Mouse (Mus musculus): Measurements from ENCODE around the gene Aph1a. TPM values are rescaled to one million over a fixed set of nuclear protein-coding genes. Genes with fewer than 3 reads are reported as not detected.
"Not testable (repeated sequence)": the region's sequence is repeated elsewhere in the genome, so short reads cannot be mapped to it uniquely, and the experiment has no call there.

The Aph1a gene
- total RNA-seq (2014; rRNA removed) (36.2 and 43.2 TPM in 2 replicates), polyA plus RNA-seq (2012; rRNA removed) (181 and 255 TPM in 2 replicates)

DNA sequence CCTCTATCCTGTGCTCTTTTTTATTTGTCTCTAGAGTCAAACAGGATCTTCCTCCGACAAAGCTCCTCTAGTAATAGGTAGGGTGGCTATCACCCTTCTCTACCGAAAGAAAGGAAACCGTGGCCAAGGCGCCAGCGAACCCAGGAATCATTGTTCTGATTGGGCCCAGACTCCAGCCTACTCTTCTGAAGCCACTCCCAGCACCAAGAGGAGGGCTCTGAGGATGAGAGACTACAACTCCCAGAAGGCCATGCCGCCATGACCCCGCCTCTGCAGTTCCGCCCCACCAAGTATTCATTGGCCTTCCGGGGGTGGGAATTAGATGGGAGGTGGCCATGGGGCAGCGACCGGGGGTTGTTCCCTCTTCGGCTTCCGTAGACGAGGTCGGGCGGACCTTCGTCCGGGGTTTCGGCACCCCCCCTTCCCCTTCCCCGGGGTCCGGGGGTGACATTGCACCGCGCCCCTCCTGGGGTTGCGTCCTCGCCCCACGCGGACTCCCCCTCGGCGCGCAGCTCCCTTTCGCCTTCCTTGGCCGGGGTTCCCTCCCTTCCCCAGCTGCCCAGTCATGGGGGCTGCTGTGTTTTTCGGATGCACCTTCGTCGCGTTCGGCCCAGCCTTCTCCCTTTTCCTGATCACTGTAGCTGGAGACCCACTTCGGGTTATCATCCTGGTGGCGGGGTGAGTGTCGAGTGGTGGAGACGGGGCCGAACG lies at the start of gene Aph1a:
TSS of gene Aph1a (plus strand) at position 364 of the 711 bp plus-strand sequence.
- H3K4me3 ChIP-seq (ENCODE audit: insufficient read depth, low read depth, low read length): peak within 1 kb of the TSS; percentile 84
- H3K79me2 ChIP-seq (ENCODE audit: control insufficient read depth, insufficient read depth, low read length); H3K36me3 ChIP-seq (ENCODE audit: control insufficient read depth, insufficient read depth, low read length); H3K4me1 ChIP-seq (ENCODE audit: control insufficient read depth, insufficient read depth, low read length); H3K27me3 ChIP-seq (ENCODE audit: control insufficient read depth, insufficient read depth, low read length): not testable (repeated sequence)
- peak within 1 kb of the TSS; percentile 92 for H3K9ac ChIP-seq (ENCODE audit: low read depth, low read length)
- peak within 1 kb of the TSS; percentile 98 for H3K27ac ChIP-seq (replicated peaks; ENCODE audit: insufficient read depth, low read depth, low read length)
- WGBS: under 1% methylated on average over 32 of the region's 43 CpGs
- DNase-seq (ENCODE audit: extremely low read depth, low read depth, low spot score): peak; percentile 96

DNA sequence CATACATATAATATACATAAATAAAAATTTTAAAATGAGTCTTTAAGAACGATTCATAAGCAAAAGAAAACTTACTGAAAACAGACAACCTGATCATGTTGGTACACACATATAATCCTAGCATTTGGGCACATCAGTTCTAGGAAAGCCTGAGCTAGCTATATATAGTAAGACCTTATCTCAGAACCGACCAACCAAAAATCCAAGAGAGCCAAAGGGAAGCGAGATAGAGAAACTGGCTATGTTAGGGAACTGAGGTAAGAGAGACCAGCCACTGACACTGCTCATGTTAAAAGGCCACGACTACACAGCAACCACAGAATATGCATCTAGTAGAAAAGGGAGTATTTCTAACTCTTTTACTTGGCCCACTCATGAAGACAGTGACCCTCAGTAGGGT lies 43.2 kb upstream of the Aph1a start:
- Histone ChIP-seq H3K36me3 (ENCODE audit: control insufficient read depth, insufficient read depth, low read length) (peaks cover 62% of the 10 kb centered on the region), H3K4me3 (ENCODE audit: insufficient read depth, low read depth, low read length) (no peak overlapping the region), H3K27ac (replicated peaks; ENCODE audit: insufficient read depth, low read depth, low read length) (no peak overlapping the region), H3K4me1 (ENCODE audit: control insufficient read depth, insufficient read depth, low read length) (peaks cover 2% of the 10 kb centered on the region; the same call in 1 of the 2 replicates), H3K27me3 (ENCODE audit: control insufficient read depth, insufficient read depth, low read length) (no peaks in the 10 kb centered on the region), H3K9ac (ENCODE audit: low read depth, low read length) (no peak overlapping the region), H3K79me2 (ENCODE audit: control insufficient read depth, insufficient read depth, low read length) (peaks cover 4% of the 10 kb centered on the region; the same call in 1 of the 2 replicates)
- no peak for DNase-seq (ENCODE audit: extremely low read depth, low read depth, low spot score)
- TF ChIP-seq POLR2A (IDR thresholded peaks at IDR 0.05; ENCODE audit: extremely low read depth, insufficient read depth, low read length): no peak
- TF ChIP-seq CTCF (IDR thresholded peaks at IDR 0.05; ENCODE audit: low read depth, low read length): no peak
- 76% methylated on average over 4 of the region's 4 CpGs for WGBS

DNA sequence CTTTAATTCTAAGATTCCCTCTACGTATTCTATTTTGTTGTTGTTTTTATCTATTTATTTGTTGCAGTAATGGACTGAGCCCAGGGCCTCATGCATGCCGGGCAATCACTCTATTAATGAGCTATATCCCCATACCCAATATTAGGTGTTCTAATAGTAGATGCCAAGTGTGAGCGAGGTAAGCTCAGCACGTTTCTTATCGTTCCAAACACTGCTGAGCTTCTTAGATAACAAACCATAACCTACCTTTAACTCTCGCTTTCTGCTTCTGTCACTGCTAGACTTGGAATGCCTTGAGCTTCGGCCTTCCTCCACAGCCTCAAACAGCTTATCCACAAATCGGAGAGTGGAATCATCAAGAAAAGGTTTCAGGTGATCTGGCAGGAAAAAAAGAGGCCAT lies 42.5 kb upstream of the Aph1a start:
- 96% methylated on average over 8 of the region's 8 CpGs for WGBS
- Histone ChIP-seq H3K36me3 (ENCODE audit: control insufficient read depth, insufficient read depth, low read length) (peaks cover 56% of the 10 kb centered on the region), H3K27ac (replicated peaks; ENCODE audit: insufficient read depth, low read depth, low read length) (no peak overlapping the region)

DNA sequence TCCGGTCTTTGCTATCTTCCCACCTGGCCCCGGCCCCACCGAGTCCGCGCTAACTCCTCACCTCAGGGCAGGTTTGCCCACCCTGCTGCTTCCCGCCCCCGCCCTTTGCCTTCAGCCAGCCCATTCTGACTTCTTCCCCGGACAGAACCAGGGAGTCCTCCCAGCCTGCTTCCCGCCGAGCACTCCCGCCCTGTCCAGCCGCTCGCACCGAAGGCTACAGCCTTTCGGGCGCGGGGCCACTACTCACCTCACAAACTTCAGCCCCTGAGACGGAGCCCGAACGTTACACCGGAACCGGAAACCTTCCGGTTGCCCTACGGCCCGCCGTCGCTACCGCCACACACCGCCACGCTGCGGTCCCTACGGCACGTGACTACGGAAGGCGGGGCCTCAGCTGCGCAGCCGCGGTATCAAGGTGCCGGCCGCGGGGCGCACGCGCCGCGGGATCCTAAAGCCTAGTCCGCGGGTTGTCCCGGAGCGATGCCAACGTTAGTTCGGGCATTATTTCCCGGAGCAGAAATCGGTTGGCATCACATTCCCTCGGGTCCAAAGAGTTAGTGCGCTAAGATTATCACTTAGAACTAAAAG lies 38.2 kb upstream of the Aph1a start, which contains the start of gene Prpf3:
TSS of gene Prpf3 (minus strand) at position 384 of the 588 bp plus-strand sequence.
- H3K79me2 ChIP-seq (ENCODE audit: control insufficient read depth, insufficient read depth, low read length): peaks cover 4% of the 10 kb centered on the region; the same call in 1 of the 2 replicates
- H3K4me1 ChIP-seq (ENCODE audit: control insufficient read depth, insufficient read depth, low read length): peaks cover 2% of the 10 kb centered on the region; the same call in 1 of the 2 replicates
- peak; percentile 81 for DNase-seq (ENCODE audit: extremely low read depth, low read depth, low spot score)
- peak; percentile 74 for TF ChIP-seq POLR2A (IDR thresholded peaks at IDR 0.05; ENCODE audit: extremely low read depth, insufficient read depth, low read length)
- no peak for TF ChIP-seq CTCF (IDR thresholded peaks at IDR 0.05; ENCODE audit: low read depth, low read length)
- H3K4me3 ChIP-seq (ENCODE audit: insufficient read depth, low read depth, low read length): peak within 1 kb of the TSS; percentile 86
- H3K36me3 ChIP-seq (ENCODE audit: control insufficient read depth, insufficient read depth, low read length): peaks cover 22% of the 10 kb centered on the region
- WGBS: under 1% methylated on average over 56 of the region's 56 CpGs
- peak within 1 kb of the TSS; percentile 53 for H3K27ac ChIP-seq (replicated peaks; ENCODE audit: insufficient read depth, low read depth, low read length)
- no peaks in the 10 kb centered on the region for H3K27me3 ChIP-seq (ENCODE audit: control insufficient read depth, insufficient read depth, low read length)
- H3K9ac ChIP-seq (ENCODE audit: low read depth, low read length): peak within 1 kb of the TSS; percentile 94

More for the DNA sequence above, 42.5 kb upstream of the Aph1a start:
- no peak for TF ChIP-seq CTCF (IDR thresholded peaks at IDR 0.05; ENCODE audit: low read depth, low read length)
- no peak for TF ChIP-seq POLR2A (IDR thresholded peaks at IDR 0.05; ENCODE audit: extremely low read depth, insufficient read depth, low read length)
- peaks cover 4% of the 10 kb centered on the region; the same call in 1 of the 2 replicates for H3K79me2 ChIP-seq (ENCODE audit: control insufficient read depth, insufficient read depth, low read length)
- H3K4me1 ChIP-seq (ENCODE audit: control insufficient read depth, insufficient read depth, low read length): peaks cover 2% of the 10 kb centered on the region; the same call in 1 of the 2 replicates
- no peak for DNase-seq (ENCODE audit: extremely low read depth, low read depth, low spot score)
- H3K27me3 ChIP-seq (ENCODE audit: control insufficient read depth, insufficient read depth, low read length): no peaks in the 10 kb centered on the region
- H3K4me3 ChIP-seq (ENCODE audit: insufficient read depth, low read depth, low read length): no peak overlapping the region
- H3K9ac ChIP-seq (ENCODE audit: low read depth, low read length): no peak overlapping the region

GRCm38 (mm10) chr3:95856115-95856514 lies 37.7 kb upstream of the Aph1a start:
- H3K4me1 ChIP-seq (ENCODE audit: control insufficient read depth, insufficient read depth, low read length): peaks cover 2% of the 10 kb centered on the region; the same call in 1 of the 2 replicates
- TF ChIP-seq POLR2A (IDR thresholded peaks at IDR 0.05; ENCODE audit: extremely low read depth, insufficient read depth, low read length) (no peak), CTCF (IDR thresholded peaks at IDR 0.05; ENCODE audit: low read depth, low read length) (no peak)
- 30% methylated on average over 7 of the region's 7 CpGs for WGBS
- H3K4me3 ChIP-seq (ENCODE audit: insufficient read depth, low read depth, low read length): peak overlapping the region; percentile 86
- no peak for DNase-seq (ENCODE audit: extremely low read depth, low read depth, low spot score)
- H3K79me2 ChIP-seq (ENCODE audit: control insufficient read depth, insufficient read depth, low read length): peaks cover 4% of the 10 kb centered on the region; the same call in 1 of the 2 replicates
- peak overlapping the region; percentile 66 for H3K9ac ChIP-seq (ENCODE audit: low read depth, low read length)
- H3K36me3 ChIP-seq (ENCODE audit: control insufficient read depth, insufficient read depth, low read length): peaks cover 16% of the 10 kb centered on the region
- no peaks in the 10 kb centered on the region for H3K27me3 ChIP-seq (ENCODE audit: control insufficient read depth, insufficient read depth, low read length)
- H3K27ac ChIP-seq (replicated peaks; ENCODE audit: insufficient read depth, low read depth, low read length): peak overlapping the region; percentile 53

GRCm38 (mm10) chr3:95857050-95857449 lies 36.7 kb upstream of the Aph1a start:
- H3K27me3 ChIP-seq (ENCODE audit: control insufficient read depth, insufficient read depth, low read length); H3K27ac ChIP-seq (replicated peaks; ENCODE audit: insufficient read depth, low read depth, low read length); DNase-seq (ENCODE audit: extremely low read depth, low read depth, low spot score); H3K4me1 ChIP-seq (ENCODE audit: control insufficient read depth, insufficient read depth, low read length); H3K79me2 ChIP-seq (ENCODE audit: control insufficient read depth, insufficient read depth, low read length); H3K4me3 ChIP-seq (ENCODE audit: insufficient read depth, low read depth, low read length); H3K9ac ChIP-seq (ENCODE audit: low read depth, low read length); H3K36me3 ChIP-seq (ENCODE audit: control insufficient read depth, insufficient read depth, low read length): not testable (repeated sequence)
- 88% methylated on average over 1 of the region's 1 CpGs for WGBS

DNA sequence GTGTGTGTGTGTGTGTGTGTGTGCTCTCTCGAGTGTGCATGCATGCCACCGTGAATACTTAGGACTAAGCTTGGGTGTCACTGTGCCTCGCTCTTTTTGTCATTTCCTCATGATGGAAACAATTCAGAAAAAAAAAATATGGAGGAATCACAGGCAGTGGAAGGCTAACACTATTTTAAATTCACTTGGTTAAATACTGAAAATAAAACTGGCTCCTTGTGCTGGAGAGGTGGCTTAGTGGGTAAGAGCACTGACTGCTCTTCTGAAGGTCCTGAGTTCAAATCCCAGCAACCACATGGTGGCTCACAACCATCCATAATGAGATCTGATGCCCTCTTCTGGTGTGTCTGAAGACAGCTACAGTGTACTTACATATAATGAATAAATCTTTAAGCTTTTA lies 35.5 kb upstream of the Aph1a start:
- H3K4me3 ChIP-seq (ENCODE audit: insufficient read depth, low read depth, low read length); H3K9ac ChIP-seq (ENCODE audit: low read depth, low read length); H3K4me1 ChIP-seq (ENCODE audit: control insufficient read depth, insufficient read depth, low read length); H3K79me2 ChIP-seq (ENCODE audit: control insufficient read depth, insufficient read depth, low read length); DNase-seq (ENCODE audit: extremely low read depth, low read depth, low spot score); H3K27ac ChIP-seq (replicated peaks; ENCODE audit: insufficient read depth, low read depth, low read length); H3K36me3 ChIP-seq (ENCODE audit: control insufficient read depth, insufficient read depth, low read length); H3K27me3 ChIP-seq (ENCODE audit: control insufficient read depth, insufficient read depth, low read length): not testable (repeated sequence)
- WGBS: 78% methylated on average over 3 of the region's 3 CpGs
